Mouse (Mus musculus) left cerebral cortex, postnatal 25 days (tissue): ENCODE data around the gene Smim20. TPM values are rescaled to one million over a fixed set of nuclear protein-coding genes. Genes with fewer than 3 reads are reported as not detected.

Source experiments
- DNase-seq, 2 experiments: peaks; one replicate each; pipeline ENCODE4 v3.0.0; 2022; ENCODE audit warnings: low spot score in 2 of 2, mixed read lengths in 1 of 2
- intact Hi-C: fragments of 180-260 bp; cut with DNase I; formaldehyde crosslinking; loops from one replicate; pipeline ENCODE4 v1.15.1; 2025
- total RNA-seq, 2 experiments: library from RNA; stranded (reverse); gene quantifications; 2 replicates each; pipeline ENCODE4 v1.2.3; 2021

Gene Smim20
- total RNA-seq, 2 experiments from 2014 or later = 35.1 to 38.6 TPM

- intact Hi-C loops = no loop called here
- DNase-seq = no peak
These were observed 4.9 kb upstream of the Smim20 start for GRCm38 (mm10) chr5:53261999-53262398.

DNA sequence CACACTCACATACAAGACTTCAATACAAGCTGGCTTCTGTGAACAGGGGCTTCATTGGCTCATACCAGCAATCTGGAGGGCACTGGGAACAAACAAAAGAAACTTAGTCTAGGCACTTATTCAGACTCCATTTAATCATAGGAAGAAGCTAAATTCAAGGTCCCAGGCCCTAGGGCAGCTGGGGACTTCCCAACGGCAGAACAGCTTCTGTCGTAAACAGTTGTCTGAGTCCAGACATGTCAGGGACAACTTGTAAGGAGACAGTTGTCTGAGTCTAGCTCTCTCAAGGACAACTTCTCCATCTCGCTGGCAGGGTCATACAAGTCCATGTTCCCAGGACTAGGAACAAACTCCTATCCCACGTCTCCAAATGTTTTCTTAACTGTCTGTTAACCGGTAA, 2.8 kb upstream of the Smim20 start:
- DNase-seq = no peak
- intact Hi-C loops = no loop called here

- intact Hi-C loops = loop anchor here (5.0 kb wide), 1 partner anchor 53 kb away; the partner anchor contains the start of gene Sel1l3
These were observed 1.1 kb upstream of the Smim20 start for GRCm38 (mm10) chr5:53265740-53266139.

DNA sequence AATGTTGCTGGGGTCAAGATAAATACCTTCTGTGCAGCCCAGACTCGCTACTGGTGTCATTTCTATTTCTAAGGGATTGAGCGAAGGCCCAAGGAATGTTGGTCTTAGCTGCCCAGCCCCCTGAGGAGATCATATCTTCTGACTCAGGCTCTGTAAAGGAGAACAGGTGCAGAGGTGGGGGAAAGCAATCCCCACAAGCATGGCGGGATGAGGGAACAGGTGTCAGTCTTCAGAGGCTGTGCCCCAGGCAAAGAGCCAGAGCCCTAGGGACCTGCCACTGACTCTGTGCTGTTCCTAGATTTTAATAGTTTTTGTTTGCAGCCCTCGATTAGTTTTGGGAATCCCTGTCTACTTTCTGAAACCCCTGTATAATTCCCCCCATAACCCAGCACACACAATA, 702 bp upstream of the Smim20 start:
- intact Hi-C loops = loop anchor here (5.0 kb wide), 1 partner anchor 54 kb away; the partner anchor contains the start of gene Sel1l3
- DNase-seq = no peak

More at GRCm38 (mm10) chr5:53265740-53266139, 1.1 kb upstream of the Smim20 start:
- DNase-seq = no peak

- intact Hi-C loops = loop anchor here (5.0 kb wide), 1 partner anchor 56 kb away; the partner anchor contains the start of gene Sel1l3
- peak in 1 of 2 experiments; percentile 37 for DNase-seq
These were observed 1.3 kb downstream of the Smim20 start for GRCm38 (mm10) chr5:53268095-53268692.

DNA sequence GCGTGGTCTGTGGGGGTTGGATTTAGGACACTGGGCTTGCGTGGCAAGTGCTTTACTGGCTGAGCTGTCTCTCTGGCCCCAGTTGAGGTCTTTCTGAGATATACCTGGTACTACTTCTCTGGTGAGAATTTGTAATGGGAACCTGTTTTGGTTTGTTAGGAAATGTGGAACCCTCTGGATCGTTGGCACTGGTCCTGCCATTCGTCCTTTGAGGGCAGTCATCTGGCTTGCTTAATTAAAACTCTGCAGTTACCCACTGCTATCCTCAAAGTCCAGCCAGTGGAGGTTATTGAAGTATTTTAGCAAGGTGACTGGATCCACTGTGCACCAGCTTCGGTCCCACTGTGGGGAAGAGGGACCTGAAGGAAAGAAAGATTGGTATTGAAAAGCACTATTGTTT, 2.9 kb downstream of the Smim20 start:
- intact Hi-C loops = loop anchor here (5.0 kb wide), 1 partner anchor 57 kb away; the partner anchor contains the start of gene Sel1l3
- DNase-seq = no peak

DNA sequence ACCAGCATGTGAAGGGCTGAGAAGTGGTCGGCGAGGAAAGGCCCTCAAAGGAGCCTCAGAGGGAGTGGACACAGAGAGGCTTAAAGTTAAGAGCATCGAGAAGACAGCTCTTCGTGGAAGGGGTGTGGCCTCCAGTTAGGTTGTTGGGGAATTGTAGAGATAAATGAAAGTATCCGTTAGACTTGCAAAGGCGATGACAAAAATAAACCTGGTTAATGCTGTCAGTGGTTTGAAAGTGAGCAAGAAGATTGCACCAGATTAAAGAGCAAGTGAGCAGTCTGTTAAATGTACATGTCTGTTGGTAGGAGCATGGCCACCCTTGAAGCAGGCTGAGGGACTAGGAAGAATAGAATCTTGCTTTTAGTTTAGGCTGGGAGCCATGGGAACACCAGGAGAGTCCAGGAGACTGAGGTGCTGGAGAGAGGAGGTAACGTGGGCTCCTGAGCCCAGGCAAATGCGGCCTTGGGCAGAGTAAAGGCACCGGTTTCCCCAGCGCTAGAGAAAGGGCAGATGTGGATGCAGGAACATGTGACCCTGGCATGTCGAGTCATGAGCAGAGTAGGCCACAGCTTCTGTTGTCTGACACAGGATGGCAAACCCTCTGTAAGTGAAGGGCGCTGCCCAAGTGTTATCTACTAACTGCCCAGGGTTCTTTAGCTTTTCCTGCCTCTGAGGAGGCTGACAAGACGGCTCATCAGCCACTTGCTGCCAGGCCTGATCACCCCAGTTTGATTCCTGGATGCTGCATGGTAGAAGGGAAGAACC, 4.2 kb downstream of the Smim20 start:
- DNase-seq = no peak
- intact Hi-C loops = no loop called here

DNA sequence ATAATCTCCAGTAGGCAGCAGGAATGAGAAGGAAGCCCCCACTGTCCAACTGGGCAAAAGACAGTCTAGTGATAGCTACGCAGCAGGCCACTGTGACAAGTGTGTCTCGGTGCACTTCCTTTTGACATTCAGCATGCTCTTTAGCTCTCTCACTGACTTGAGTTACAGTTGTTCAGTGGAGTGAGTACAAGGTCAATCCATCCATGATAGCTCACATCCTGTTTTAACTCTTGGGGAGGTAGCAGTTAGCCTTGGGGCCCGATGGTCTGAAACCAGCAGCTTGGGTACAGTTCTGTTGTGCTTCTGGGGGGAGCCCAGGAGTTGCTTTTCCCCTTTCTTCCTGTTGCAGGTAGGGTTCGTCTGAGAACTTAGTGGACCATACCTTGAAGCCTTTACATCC, 5.7 kb downstream of the Smim20 start:
- intact Hi-C loops = no loop called here
- no peak for DNase-seq

- intact Hi-C loops = no loop called here
- DNase-seq = no peak
These were observed 7.0 kb downstream of the Smim20 start for GRCm38 (mm10) chr5:53273699-53274430.

DNA sequence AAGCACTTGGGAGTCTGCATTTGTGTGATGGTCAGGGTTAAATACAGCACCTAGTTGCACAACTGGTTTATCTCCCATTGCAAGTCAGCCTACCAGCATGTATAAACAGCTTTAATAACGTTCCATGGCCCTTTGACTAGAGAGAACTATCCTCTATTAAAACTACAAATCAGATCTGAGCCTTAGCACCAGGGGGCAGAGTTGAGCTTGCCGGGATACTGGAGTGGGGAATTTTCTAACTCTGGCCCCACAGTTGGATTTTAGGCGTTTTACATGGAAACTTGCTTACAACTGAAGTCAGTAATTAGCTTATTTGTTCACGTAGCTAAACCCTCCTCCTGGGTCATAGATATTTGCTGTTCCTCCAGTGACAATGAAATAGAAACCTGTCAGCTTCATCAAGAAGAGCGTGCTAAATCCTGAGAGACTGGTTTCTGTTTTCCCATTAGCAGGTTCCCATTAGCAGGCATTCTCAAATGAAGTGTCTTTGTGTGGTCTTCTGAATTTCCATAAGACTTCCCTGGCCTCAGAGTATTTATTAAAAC, 8.0 kb downstream of the Smim20 start:
- peak in 1 of 2 experiments; percentile 64 for DNase-seq
- intact Hi-C loops = no loop called here

GRCm38 (mm10) chr5:53275376-53275775, 8.5 kb downstream of the Smim20 start:
- DNase-seq = no peak
- intact Hi-C loops = no loop called here

- intact Hi-C loops = loop anchor here (2.0 kb wide), 1 partner anchor 318 kb away; no protein-coding TSS in a partner anchor
- DNase-seq = peak in 1 of 2 experiments; percentile 35
These were observed 9.7 kb downstream of the Smim20 start for GRCm38 (mm10) chr5:53276470-53277022.

DNA sequence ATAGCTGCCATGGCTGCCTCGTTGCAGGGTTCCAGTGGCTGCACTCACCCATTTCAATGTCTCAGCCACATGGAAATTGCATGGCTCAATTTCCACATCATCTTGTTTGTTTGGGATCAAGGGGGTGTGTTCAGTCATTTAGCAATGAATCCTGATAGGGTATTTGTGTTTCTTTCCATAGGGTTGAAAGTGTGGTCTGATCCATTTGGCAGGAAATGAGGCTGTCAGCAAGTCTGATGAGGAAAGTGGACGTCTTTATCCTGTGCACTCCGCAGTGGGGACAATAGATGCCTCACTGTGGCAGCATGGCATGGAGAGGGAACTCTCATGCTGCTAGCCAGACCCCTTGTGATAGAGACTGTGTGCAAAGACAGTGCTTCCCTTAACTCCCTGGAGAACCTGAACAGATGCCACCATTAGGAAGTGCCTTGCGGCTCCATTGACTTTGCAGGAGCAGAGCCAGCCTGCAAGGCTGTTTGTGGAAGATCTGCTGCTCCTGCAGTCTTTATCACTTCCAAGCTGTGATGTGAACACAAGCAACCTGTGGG, 10.9 kb downstream of the Smim20 start:
- intact Hi-C loops = loop anchor here (2.0 kb wide), 1 partner anchor 317 kb away; no protein-coding TSS in a partner anchor
- no peak for DNase-seq

DNA sequence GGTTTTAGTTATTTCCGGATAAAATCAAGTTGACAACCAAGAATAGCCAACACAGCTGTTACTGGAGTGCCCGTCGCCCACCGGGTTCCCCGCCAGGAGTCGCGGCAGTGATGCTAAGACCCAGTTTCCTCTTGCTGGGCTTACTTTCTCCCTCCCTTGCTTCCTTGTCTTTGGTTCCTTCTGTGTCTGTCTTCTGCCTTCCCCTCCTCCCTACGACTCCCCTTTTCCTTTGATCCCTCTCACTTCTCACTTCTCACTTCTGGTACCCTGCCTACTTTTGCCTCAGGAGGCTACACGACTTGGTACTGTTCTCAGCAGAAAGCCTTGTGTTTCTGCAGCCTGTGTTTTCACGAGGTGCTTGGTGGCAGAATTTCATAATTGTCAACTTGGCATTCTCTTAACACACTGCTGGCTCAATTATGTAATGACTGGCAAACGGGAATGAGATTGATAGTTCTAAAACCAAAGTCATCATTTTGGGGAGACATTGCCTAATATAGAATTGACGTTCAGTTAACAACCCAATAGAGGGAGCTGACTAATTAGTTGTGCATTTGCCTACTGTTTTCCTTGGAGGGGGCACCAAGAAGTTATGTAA, 12.4 kb downstream of the Smim20 start:
- peak in 1 of 2 experiments; percentile 58 for DNase-seq
- intact Hi-C loops = no loop called here

DNA sequence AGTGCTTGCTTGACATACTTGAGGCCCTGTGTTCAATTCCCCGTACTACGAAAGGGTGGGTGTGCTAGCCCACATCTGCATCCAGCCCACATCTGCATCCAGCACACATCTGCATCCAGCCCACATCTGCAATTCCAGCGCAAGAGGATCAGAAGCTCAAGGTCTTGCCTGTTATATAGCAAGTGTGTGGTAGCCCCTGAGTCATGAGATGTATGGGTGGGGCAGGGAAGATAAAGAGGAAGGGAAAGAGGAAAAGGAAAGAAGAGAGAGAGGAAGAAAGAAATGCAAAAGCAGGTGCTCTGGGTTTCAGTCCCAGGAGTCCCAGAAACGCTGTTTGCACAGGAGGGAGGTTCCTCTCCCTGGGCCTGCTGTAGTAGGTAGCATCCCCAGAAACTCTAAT, 15.6 kb downstream of the Smim20 start:
- DNase-seq = no peak
- intact Hi-C loops = no loop called here

GRCm38 (mm10) chr5:53286406-53286805, 19.5 kb downstream of the Smim20 start:
- intact Hi-C loops = no loop called here
- DNase-seq = no peak

DNA sequence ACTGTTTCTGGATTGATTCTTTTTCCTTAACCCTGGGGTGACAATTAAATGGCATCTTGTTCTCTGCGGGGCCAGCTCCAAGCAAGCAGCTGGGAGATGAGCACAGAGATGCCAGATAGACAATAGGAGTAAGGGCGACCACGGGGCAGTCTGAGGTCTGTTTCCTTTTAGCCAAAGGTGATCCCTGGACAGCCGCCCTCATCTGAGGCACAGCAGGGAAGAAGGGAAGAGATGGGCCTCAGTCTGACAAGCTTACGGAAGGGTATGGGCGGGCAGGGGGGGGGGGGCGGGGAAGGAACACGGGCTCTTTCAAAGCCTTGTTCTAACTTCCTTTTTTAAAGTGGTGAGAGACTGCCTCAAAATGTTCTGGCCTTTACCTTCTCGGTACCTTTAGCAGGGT, 22.6 kb downstream of the Smim20 start:
- no peak for DNase-seq
- intact Hi-C loops = no loop called here

- intact Hi-C loops = no loop called here
- DNase-seq = peak in 1 of 2 experiments; percentile 72
These were observed 27.7 kb downstream of the Smim20 start for GRCm38 (mm10) chr5:53294627-53295026.

- intact Hi-C loops = no loop called here
These were observed 30.1 kb downstream of the Smim20 start for GRCm38 (mm10) chr5:53296961-53297360.

More at GRCm38 (mm10) chr5:53296961-53297360, 30.1 kb downstream of the Smim20 start:
- DNase-seq = no peak
